Mouse (Mus musculus) left cerebral cortex, adult 11 months (tissue): Measurements from ENCODE around the gene Sh2b2.
"Not testable (repeated sequence)": the region's sequence is repeated elsewhere in the genome, so short reads cannot be mapped to it uniquely, and the experiment has no call there.

Source experiments
- DNase-seq: peaks from one replicate; pipeline ENCODE4 v3.0.0; 2022; ENCODE audit warnings: low spot score

Gene Sh2b2

DNA sequence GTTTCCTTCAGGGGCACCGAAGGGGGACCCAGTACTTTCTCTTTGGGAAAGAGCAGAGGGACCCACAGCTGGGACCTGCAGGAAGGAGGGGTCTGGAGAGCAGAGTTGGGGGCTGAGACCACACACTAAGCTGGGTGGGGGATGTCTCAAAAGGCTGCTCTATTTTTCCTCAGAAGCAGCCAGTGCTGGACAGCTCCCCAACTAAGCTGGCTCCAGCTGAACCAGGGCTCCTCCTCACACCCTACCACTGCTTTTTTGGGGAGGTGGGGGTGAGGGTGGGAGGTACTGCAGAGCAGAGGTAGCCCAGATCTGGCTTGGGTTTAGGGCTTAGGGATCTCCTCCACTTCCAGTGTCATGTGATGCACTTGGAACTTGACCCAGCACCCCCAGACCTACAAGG is 6.0 kb downstream of the Sh2b2 start:
- DNase-seq, result no peak

DNA sequence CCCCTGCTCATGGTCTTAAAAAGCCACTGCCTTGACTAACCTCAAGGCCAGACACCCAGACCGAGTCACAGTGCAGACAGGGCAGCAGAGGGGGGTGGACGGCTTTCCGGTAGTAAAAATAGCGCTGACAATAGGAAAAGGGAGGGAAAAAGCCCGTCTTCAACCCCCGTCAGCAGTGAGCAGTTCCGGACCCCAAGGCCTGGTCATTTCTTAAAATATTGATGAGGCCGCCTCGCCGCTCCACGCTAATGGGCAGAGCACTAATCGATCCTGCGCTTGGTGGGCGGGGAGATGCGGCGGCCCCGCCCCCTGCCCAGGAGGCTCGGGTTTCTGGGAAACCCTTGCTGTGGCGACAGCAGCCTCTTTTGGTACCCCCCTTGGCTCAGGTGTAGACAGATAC is 8.7 kb downstream of the Sh2b2 start:
- DNase-seq, result no peak

DNA sequence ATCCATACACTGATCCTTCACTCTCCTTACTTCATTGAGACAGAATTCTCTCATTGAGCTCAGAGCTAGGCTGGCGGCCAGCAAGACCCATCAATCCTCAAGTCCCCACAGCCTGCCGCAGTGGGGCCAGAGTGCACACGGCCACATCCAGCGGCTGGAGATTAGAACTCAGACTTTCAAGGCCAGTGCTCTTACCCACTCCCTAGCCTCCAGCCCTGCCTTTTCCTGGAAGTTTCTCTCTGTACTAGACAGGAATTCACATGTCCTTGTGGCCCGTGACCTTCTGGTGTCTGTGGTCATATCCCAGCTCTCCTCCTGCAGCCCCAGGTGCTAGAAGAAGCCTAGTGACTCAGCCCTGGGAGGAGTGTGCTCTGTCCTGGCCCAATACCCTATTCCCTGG is 9.7 kb downstream of the Sh2b2 start:
- no peak for DNase-seq

DNA sequence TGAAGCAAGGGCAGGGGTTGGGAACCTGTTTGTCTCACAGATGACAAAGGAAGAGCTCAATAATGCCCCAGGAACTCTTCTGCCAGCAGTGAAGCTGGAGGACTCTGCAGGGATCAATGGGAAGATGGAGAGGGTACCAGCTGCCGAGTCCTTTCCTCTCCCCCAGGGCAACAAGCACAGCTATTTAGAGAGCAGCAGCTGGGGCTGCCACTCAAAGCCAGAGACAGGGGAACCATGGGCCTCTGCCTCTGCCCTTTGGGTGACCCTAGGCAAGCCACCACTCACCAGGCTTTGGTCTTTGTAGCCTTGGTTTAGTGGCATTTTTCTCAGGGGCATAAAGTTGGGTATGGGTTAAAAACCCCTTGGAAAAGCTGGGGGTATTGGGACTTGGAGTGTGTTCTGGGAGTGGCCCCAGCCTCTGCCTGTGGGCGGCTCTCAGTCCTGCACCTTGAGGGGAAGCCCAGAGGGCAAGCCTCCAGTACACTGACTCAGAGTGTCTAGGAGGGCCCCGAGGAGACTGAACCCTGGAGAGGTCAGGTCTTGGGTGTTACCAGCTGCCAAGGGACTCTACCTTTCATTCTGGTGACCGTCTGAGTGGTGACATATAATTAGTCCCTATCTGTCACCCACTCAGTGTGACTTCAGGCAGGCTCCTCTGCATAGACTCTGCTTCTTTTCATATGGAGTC is 15.9 kb downstream of the Sh2b2 start:
- DNase-seq, result no peak

DNA sequence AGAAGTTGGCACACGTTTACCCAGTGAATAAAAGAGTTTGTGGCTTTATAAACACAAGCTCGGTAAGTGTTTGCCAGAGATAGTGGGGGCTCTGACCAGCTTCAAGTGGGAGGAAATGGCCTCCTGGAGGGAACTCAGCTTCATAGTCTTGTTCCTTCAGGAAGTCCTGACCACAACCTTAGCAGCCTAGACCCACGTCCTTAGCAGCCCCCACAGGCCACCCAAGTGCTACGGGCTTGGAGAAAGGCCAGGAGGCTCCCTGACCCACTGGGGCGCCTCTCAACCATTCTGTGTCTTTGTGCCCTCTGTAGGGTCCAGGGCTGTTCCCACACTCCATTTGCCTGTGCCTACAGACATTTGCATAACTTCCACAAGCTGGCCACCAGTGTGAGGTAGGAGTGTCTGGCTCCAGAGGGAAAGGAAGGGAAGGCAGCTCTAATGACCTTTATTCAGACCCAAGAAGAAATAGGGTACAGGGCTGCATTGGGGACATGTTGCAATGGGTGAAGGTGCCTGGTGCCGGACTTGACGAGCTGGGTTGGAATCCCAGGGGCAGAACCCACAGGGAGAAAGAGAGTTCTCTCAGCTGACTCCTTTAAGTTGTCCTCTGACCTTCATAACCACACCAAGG is 20.0 kb downstream of the Sh2b2 start:
- DNase-seq, result no peak

DNA sequence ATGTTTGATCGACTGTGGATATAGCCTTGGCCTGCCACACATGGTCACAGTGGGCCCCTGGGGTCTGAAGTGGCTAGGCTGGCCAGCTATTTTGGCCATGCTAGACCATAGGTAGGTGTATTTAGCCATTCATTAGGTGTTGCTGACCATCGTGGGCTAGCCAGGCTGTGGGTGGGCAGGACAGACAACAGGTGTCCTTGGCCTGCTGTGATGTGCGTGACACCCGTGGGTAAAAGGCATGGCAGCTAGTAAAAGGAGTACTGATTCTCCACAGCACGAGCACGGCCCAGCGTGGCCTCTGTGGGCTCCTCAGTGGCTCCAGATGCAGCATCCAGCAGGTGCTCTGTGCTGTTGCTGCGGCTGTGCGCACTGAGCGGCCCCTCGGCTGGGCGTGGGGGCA is 27.8 kb downstream of the Sh2b2 start:
- no peak for DNase-seq

DNA sequence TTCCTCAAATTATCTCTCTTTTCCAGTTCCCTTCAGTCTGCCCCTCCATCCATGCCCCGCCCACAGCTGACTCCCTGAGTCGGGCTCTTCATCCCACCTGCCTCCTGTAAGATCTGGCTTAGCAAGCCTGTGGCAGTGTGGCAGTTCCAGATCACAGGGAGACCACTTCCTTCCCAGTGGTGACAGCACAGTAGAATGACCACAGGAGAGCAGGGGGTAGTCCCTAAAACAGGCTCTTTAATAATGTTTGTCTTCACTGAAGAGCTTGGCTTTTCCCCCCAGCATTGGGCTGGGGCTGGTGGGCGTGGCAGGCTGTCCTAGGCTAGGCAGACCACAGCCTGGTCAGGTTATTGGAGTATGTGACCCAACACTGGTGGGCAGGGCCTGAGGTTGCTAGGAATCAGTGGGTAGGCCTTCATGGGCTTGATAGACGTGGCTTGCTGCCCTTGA is 28.4 kb downstream of the Sh2b2 start:
- DNase-seq, result no peak

DNA sequence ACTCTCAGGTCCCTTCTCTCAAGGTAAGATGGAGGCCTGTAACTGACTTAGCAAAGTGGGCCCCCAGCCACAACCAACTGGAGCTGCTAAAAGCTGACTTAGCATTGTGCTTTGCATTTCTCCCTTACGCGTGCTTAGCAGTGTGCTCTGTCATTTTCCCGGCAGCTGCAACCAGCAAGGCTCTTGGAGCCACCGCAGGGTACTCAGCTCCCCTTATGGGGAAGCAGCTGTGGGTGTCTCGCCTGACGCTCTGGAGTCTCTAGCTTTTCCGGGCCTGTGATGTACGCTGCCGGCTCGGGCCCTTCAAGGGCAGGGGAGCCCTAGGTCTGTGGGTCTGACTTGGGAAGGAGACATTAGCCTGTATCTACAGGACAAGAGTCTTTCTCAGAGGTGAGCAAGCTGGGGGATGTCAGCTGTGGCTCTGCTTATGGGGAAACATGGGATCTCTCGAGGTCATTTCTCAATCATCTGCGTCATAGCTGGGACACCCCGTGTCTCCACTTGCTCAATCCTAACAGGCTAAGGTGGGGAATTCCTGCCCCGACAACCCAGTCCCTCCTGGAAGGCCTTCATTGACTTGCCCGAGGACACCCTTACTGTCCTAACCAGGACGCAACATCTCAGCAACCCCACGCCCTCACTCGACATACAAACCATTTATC is 29.2 kb downstream of the Sh2b2 start:
- DNase-seq, result no peak

DNA sequence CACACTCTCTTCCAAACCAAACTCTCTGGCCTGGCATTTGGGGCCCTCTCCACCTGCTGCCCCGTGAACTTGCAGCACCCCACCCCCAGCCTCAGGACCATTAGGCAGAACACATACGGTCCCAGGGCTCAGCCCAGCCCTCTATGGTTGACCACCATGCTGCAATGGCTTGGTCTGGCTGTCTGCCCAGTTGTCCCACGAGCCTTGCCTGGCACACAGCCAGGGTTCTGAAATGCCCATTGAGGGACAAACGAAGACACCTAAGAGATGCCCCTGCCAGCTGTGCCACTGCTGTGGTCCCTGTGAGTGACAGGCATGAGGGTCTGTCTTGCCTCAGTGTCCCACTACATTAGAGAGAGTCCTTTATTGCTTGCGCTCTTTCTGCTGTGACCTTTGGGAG is 30.4 kb downstream of the Sh2b2 start:
- no peak for DNase-seq

DNA sequence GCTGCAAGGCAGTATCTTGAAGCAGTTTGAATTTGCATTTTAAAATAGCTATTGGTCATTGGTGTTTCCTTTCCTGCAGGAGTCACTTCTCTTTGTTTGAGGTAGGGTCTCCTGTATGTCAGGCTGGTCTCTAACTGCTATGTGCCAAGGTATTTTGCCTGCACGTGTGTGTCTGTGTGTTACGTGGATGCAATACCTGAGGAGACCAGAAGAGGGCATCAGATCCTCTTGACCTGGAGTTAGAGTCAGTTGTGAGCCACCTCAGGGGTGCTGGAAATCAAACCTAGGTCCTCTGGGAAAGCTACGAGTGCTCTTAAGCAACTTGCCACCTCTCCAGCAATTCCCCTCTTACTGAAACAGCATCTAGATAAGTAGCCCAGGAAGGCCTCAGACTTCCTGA is 31.1 kb downstream of the Sh2b2 start:
- DNase-seq, result no peak

DNA sequence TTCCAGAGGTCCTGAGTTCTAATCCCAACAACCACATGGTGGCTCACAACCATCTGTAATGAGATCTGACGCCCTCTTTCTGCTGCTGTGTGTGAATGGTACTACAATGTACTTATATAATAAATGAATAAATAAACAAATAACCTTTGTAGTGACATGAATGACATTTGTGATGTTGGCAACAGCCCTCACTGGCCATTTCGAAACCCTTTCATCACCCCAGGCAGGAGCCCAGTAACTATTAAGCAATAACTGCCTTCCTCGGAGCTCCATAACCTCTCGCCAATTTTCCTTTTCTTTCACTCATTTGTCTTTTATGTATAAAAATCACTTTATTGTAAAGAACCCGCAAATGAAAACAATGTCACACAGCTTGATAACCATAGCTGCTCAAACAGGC is 32.6 kb downstream of the Sh2b2 start:
- DNase-seq, result no peak

DNA sequence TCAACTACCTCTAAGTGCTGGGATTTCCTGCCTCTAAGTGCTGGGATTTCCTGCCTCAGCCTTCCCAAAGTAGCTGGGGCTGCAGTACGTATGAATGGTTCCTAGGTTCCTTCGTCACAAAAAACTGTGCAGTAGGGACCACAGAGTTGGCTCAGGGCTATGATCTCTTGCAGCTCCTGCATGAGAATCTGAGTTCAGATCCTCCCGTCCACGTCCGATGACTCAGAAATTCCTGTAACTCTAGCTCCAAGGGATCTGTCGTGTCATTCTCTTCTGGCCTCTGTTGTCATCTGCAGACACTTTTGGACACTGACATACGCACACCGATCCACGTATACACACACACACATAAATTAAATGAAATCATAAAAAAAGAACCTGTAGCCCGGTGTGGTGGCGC is 33.6 kb downstream of the Sh2b2 start:
- no peak for DNase-seq

DNA sequence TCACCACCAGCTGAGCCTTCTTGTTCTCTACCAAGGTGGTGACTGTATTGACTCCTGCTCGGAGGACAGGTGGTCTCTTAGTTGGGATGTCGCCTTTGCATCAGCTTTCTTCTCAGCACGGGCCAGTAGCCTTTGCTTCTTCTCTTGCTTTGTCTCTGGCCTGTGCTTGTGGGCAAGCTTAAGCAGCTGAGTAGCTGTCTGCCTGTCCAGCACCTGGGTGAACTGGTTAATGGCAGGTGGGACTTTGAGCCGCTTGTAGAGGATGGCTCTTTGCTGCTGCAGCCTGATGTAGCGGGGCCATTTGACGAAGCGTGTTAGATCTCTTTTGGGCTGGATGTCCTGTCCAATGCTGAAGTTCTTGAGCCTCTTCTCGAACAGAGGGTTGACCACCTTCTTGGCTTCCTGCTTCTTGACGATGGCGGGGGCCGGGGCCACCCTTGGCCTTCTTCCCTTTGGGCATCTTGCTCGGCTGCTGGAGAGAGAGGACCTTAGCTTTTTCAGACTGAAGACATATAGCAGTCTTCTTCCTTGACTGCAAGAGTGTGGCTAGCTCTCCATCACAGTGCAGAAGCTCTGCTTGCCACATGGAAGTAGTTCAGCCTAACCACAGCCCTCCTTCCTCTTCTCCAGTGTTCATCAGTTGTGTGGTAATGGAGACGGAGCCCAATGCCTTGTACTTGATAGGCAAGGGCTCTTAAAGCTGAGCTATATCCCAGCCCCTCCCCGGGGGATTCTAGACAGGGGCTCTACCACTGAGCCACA is 34.8 kb downstream of the Sh2b2 start:
- not testable (repeated sequence) for DNase-seq

DNA sequence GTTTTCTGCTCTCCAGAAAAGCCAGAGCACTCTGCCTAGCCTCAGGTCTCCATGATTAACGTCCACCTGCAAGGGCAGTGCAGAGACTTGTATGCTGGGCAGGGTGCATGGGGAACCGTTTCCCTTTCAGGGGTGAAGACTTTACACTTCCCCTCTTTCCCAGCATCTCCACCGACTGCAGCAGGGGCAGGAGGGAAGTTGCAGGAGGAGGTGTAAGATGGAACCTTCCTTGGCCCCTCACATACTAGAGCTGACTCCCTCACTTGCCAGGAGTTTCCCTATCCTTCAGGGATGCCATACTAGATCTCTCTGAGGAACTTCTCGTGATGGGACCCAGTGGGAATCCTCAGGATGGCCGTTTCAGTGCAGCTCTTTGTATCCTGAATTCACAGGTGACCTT is 35.8 kb downstream of the Sh2b2 start:
- no peak for DNase-seq

DNA sequence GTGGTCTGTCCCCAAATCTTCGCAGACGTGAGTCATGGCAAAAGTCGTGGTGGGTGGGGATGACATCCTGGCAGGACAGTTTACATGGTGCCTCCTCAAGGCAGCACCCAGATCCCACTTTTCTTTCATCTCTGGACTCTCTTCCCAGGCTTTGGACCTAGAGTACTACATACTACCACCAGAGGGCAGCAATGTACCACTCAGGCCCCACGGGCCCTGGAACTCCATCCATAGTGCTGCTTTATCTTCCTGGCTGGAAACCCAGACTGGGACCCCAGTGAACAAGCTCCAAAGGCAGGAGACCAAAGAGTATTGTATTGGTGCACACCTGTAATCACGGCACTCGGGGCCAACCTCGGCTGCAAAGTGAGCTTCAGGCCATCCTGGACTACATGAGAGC is 44.5 kb downstream of the Sh2b2 start:
- DNase-seq, result no peak

DNA sequence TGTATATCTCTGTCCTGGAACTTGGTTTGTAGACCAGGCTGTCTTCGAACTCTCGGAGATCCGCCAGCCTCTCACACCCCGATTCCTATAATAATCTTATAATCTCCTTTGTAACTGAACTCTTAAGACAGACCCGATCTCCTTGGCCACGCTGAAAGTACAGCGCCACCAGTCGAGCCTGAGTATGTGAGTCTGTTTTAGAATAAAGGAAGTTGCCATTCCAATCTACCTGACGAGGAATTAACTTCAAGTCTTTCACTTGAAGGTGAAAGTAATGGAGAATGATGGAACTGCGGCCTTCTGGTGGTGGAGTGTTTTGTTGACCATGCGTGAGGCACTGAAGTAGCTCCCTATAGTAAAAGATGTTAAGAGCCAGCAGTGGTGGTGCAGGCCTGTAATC is 46.8 kb downstream of the Sh2b2 start:
- DNase-seq, result no peak

DNA sequence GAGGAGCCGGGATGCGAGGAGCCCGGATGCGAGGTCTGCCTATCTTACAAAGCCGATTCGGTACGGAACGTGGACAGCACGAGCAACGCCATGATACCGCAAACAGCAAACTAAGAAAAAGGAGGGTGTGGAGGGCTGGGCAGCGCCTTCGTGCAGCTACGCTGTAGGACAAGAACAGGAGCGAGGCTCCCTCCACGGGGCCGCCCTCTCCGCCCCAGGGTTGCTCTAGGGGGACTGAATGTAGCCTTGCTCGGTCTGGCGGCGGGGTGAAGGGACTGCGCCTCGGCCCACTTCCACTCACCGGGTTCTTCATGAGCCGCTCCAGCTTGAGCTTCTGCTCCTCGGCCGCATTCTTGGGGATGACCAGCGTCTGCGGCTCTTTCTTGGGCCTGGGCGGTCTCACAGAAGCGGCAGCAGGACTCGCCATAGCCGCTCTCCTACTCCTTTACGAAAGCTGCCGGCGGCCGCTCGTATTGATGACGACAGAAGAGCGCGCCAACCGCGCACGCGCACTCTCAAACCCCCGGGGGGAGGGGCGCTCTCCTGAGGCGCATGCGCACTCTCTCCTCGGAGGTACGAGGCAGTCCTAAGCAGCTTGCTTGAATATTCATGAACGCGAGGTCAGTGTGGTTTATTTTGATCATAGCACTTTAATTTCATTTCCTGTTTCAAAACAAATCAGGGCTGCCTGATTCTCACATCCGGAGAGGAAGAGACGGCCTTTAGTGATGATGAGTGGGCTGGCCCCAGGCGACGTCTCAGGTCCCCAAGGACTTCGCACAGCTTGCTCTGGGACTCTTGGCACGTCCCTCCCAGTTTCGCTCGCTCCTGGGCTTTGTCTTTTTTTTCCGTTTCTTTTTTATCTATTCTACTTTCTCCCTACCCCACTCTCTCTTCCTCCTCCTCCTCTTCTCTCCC is 47.6 kb downstream of the Sh2b2 start, which contains the start of gene Prkrip1:
TSS of gene Prkrip1 (minus strand) at position 490 of the 918 bp plus-strand sequence.
- peak; percentile 85 for DNase-seq

DNA sequence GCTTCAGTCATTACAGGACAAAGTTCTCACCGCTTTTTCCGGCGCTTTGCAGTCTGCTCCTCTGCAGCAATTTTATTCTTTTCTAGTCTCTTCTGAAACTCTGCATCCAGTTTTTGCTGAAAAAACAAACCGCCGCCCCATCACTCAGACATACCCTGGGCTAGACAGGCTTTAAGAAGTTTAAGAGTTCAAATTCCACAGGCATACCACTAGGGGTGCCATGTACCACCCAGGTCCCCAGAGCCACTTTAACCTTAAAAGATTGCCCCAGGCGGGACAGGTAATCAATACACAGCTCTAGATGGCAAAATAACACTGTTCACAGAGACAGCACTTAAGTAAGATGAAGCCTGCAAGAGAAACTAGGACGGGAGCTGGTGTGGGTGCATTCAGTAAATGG is 54.5 kb downstream of the Sh2b2 start:
- DNase-seq, result no peak

DNA sequence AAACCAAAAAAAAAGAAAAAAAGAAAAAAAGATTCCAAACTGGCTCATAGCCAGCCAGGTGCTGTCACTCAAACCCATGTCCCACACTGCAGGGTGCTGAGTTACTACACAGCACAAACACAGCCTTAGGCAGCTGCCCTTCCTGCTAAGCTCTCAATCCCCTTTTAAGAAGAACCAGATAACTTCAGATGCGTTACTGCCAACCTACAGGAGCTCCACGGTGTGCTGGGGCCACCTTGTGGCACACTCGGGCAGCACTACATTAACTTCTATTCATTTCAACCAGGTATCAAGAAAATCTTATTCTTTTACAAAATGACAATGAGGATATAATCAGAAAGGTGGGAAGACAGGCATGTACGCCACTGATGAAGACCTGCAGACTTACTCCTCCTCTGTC is 59.6 kb downstream of the Sh2b2 start:
- DNase-seq, result no peak

DNA sequence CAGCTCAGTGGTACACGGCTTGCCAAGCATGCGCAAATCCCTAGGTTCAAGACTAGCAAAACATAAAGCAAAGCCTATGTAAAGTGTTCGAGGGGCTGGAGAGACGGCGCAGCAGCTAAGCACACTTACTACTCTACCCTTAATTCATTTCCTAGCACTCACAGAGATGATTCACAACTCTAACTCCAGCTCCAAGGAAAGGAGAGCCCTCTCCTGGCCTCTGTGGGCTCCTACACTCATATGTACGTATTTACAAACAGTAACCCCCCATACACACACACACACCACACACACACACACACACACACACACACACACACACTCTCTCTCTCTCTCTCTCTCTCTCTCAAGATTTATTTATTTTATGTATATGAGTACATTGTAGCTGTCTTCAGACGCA is 62.6 kb downstream of the Sh2b2 start:
- DNase-seq, result no peak

DNA sequence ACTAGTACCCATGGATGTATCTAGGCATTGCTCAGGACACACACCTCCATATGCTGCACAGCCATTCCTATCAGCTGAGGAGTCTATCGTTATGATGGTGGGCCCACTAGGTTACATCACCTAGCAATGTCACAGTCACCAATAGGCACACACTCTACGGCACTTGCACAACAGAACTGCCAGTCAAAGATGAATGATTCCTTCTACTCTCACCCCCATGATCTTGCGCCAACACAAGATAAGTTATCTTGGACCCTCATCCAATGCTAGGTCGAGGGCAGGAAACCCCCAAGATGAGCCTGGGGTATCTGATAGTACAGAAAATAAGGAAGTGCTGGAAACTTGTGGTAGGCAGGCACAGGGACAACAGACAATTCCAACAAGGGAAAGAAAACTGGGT is 63.5 kb downstream of the Sh2b2 start:
- no peak for DNase-seq

DNA sequence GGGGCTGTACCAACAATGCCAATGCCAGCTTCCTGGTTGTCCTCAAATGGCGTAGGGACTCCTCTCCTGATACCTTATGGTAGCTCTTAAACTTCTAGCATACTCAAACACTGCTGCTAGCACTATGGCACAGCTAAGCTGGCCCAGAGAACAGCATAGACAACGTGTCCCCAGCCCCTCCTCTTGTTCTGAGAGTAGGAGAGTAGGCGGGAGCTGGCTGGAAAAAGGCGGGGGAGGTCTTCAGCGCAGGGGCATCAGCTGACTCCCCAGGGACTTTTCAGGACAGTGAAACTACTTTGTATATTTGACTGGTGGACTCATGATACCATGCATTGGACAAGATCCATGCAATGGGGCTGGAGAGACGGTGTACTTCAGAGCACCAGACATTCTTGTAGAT is 64.3 kb downstream of the Sh2b2 start:
- DNase-seq, result no peak
